Mouse (Mus musculus): ENCODE results near the gene Scrn2. TPM values are rescaled to one million over a fixed set of nuclear protein-coding genes. Genes with fewer than 3 reads are reported as not detected.

Gene Scrn2
- polyA plus RNA-seq, 1 experiment: not detected

- H3K27ac ChIP-seq (ENCODE audit: insufficient read depth, low read depth, low read length): no peak overlapping the region
- no peak overlapping the region for H3K4me3 ChIP-seq (ENCODE audit: insufficient read depth, low read depth, low read length)
- peaks cover 12% of the 10 kb centered on the region for H3K4me1 ChIP-seq (ENCODE audit: control insufficient read depth, insufficient read depth, low read length)
- 85% methylated on average over 7 of the region's 7 CpGs for WGBS
- TF ChIP-seq POLR2A (IDR thresholded peaks at IDR 0.05; ENCODE audit: insufficient read depth, low read depth, low read length): no peak
- TF ChIP-seq CTCF (IDR thresholded peaks at IDR 0.05; ENCODE audit: insufficient read depth, low read depth, low read length): no peak
These were observed 16.1 kb downstream of the Scrn2 start for GRCm38 (mm10) chr11:97045861-97046260.

- peaks cover 26% of the 10 kb centered on the region for H3K4me1 ChIP-seq (ENCODE audit: control insufficient read depth, insufficient read depth, low read length)
- TF ChIP-seq CTCF (IDR thresholded peaks at IDR 0.05; ENCODE audit: insufficient read depth, low read depth, low read length) (no peak), POLR2A (IDR thresholded peaks at IDR 0.05; ENCODE audit: insufficient read depth, low read depth, low read length) (no peak)
- no peak overlapping the region for H3K27ac ChIP-seq (ENCODE audit: insufficient read depth, low read depth, low read length)
- H3K4me3 ChIP-seq (ENCODE audit: insufficient read depth, low read depth, low read length): no peak overlapping the region
- 79% methylated on average over 8 of the region's 8 CpGs for WGBS
These were observed 18.4 kb downstream of the Scrn2 start for GRCm38 (mm10) chr11:97048090-97048650.

GRCm38 (mm10) chr11:97049492-97050085, 19.9 kb downstream of the Scrn2 start:
- H3K27ac ChIP-seq (ENCODE audit: insufficient read depth, low read depth, low read length): no peak overlapping the region
- H3K4me3 ChIP-seq (ENCODE audit: insufficient read depth, low read depth, low read length): no peak overlapping the region
- peaks cover 22% of the 10 kb centered on the region for H3K4me1 ChIP-seq (ENCODE audit: control insufficient read depth, insufficient read depth, low read length)
- TF ChIP-seq CTCF (IDR thresholded peaks at IDR 0.05; ENCODE audit: insufficient read depth, low read depth, low read length) (no peak), POLR2A (IDR thresholded peaks at IDR 0.05; ENCODE audit: insufficient read depth, low read depth, low read length) (no peak)
- WGBS: 83% methylated on average over 6 of the region's 6 CpGs

GRCm38 (mm10) chr11:97050216-97050943, 20.6 kb downstream of the Scrn2 start, which contains the start of gene Osbpl7:
Gene Osbpl7 (plus strand): TSS chr11:97050628.
- H3K27ac ChIP-seq (ENCODE audit: insufficient read depth, low read depth, low read length): no peak within 1 kb of the TSS
- 4% methylated on average over 18 of the region's 18 CpGs for WGBS

GRCm38 (mm10) chr11:97050944-97051586, 21.3 kb downstream of the Scrn2 start:
- H3K4me1 ChIP-seq (ENCODE audit: control insufficient read depth, insufficient read depth, low read length): peaks cover 20% of the 10 kb centered on the region
- 6% methylated on average over 13 of the region's 13 CpGs for WGBS
- TF ChIP-seq CTCF (IDR thresholded peaks at IDR 0.05; ENCODE audit: insufficient read depth, low read depth, low read length): no peak
- no peak for TF ChIP-seq POLR2A (IDR thresholded peaks at IDR 0.05; ENCODE audit: insufficient read depth, low read depth, low read length)
- H3K27ac ChIP-seq (ENCODE audit: insufficient read depth, low read depth, low read length): no peak overlapping the region
- peak overlapping the region; percentile 64 for H3K4me3 ChIP-seq (ENCODE audit: insufficient read depth, low read depth, low read length)

More at GRCm38 (mm10) chr11:97050216-97050943, 20.6 kb downstream of the Scrn2 start, which contains the start of gene Osbpl7:
- Histone ChIP-seq H3K4me1 (ENCODE audit: control insufficient read depth, insufficient read depth, low read length) (peaks cover 20% of the 10 kb centered on the region), H3K4me3 (ENCODE audit: insufficient read depth, low read depth, low read length) (peak within 1 kb of the TSS; percentile 64)
- no peak for TF ChIP-seq POLR2A (IDR thresholded peaks at IDR 0.05; ENCODE audit: insufficient read depth, low read depth, low read length)
- no peak for TF ChIP-seq CTCF (IDR thresholded peaks at IDR 0.05; ENCODE audit: insufficient read depth, low read depth, low read length)

- no peak overlapping the region for H3K4me3 ChIP-seq (ENCODE audit: insufficient read depth, low read depth, low read length)
- WGBS: 42% methylated on average over 11 of the region's 11 CpGs
These were observed 22.5 kb downstream of the Scrn2 start for GRCm38 (mm10) chr11:97052219-97052646.

GRCm38 (mm10) chr11:97063274-97063920, 33.7 kb downstream of the Scrn2 start:
- no peak overlapping the region for H3K27ac ChIP-seq (ENCODE audit: insufficient read depth, low read depth, low read length)
- no peaks in the 10 kb centered on the region for H3K4me1 ChIP-seq (ENCODE audit: control insufficient read depth, insufficient read depth, low read length)
- no peak overlapping the region for H3K4me3 ChIP-seq (ENCODE audit: insufficient read depth, low read depth, low read length)
- TF ChIP-seq CTCF (IDR thresholded peaks at IDR 0.05; ENCODE audit: insufficient read depth, low read depth, low read length) (no peak), POLR2A (IDR thresholded peaks at IDR 0.05; ENCODE audit: insufficient read depth, low read depth, low read length) (no peak)
- 55% methylated on average over 9 of the region's 9 CpGs for WGBS

More at GRCm38 (mm10) chr11:97052219-97052646, 22.5 kb downstream of the Scrn2 start:
- TF ChIP-seq POLR2A (IDR thresholded peaks at IDR 0.05; ENCODE audit: insufficient read depth, low read depth, low read length) (no peak), CTCF (IDR thresholded peaks at IDR 0.05; ENCODE audit: insufficient read depth, low read depth, low read length) (no peak)
- peaks cover 20% of the 10 kb centered on the region for H3K4me1 ChIP-seq (ENCODE audit: control insufficient read depth, insufficient read depth, low read length)
- no peak overlapping the region for H3K27ac ChIP-seq (ENCODE audit: insufficient read depth, low read depth, low read length)

- no peak overlapping the region for H3K4me3 ChIP-seq (ENCODE audit: insufficient read depth, low read depth, low read length)
- WGBS: 87% methylated on average over 3 of the region's 3 CpGs
- H3K4me1 ChIP-seq (ENCODE audit: control insufficient read depth, insufficient read depth, low read length): no peaks in the 10 kb centered on the region
- H3K27ac ChIP-seq (ENCODE audit: insufficient read depth, low read depth, low read length): no peak overlapping the region
- TF ChIP-seq POLR2A (IDR thresholded peaks at IDR 0.05; ENCODE audit: insufficient read depth, low read depth, low read length) (no peak), CTCF (IDR thresholded peaks at IDR 0.05; ENCODE audit: insufficient read depth, low read depth, low read length) (no peak)
These were observed 34.2 kb downstream of the Scrn2 start for GRCm38 (mm10) chr11:97063921-97064295.

Measured in olfactory bulb, adult 2 months (tissue).